Mouse (Mus musculus): Measurements from ENCODE around the gene Epor. TPM values are rescaled to one million over a fixed set of nuclear protein-coding genes. Genes with fewer than 3 reads are reported as not detected.

Gene Epor
- total RNA-seq, 2 experiments from 2014 or later = 0.84 to 2.1 TPM

Other genes starting within 250 kb of the Epor start
- gene Ldlr, start 240.0 kb downstream of the Epor start, total RNA-seq (2021) = 1 to 10 TPM; 1.9 to 2.4 TPM
- gene Spc24, start 203.2 kb downstream of the Epor start, total RNA-seq (2021) = 1 to 10 TPM; 4.7 to 6.4 TPM
- 10 to 100 TPM; 58.1 to 60.8 TPM for gene Kank2, start 164.8 kb downstream of the Epor start, total RNA-seq (2021)
- under 1 TPM in 1 of 2 experiments, not detected in 1; 0.69 TPM for gene Angptl8, start 128.0 kb downstream of the Epor start, total RNA-seq (2021)
- gene Dock6, start 110.9 kb downstream of the Epor start, total RNA-seq (2021) = 10 to 100 TPM; 24.3 to 24.6 TPM
- gene Rab3d, start 45.3 kb downstream of the Epor start, total RNA-seq (2021) = 10 to 100 TPM; 16.2 to 18.2 TPM
- 1 to 10 TPM; 3.7 to 6.0 TPM for gene Ccdc159, start 36.0 kb downstream of the Epor start, total RNA-seq (2021)
- 10 to 100 TPM; 72.7 to 81.2 TPM for gene Tmem205, start 36.0 kb downstream of the Epor start, total RNA-seq (2021)
- gene Plppr2, start 26.5 kb downstream of the Epor start, total RNA-seq (2021) = 1 to 10 TPM; 2.4 to 3.0 TPM
- 1 to 10 TPM; 7.6 to 7.8 TPM for gene Swsap1, start 7.8 kb downstream of the Epor start, total RNA-seq (2021)
- 1 to 10 TPM; 4.8 to 7.1 TPM for gene Rgl3, start 25.9 kb upstream of the Epor start, total RNA-seq (2021)
- gene Ccdc151, start 39.1 kb upstream of the Epor start, total RNA-seq (2021) = under 1 TPM in 1 of 2 experiments, not detected in 1; 0.31 TPM
- 10 to 100 TPM; 58.7 to 64.6 TPM for gene Prkcsh, start 39.3 kb upstream of the Epor start, total RNA-seq (2021)
- gene Elavl3, start 88.5 kb upstream of the Epor start, total RNA-seq (2021) = under 1 TPM in 1 of 2 experiments, not detected in 1; 0.26 TPM
- under 1 TPM in 1 of 2 experiments, not detected in 1; 0.55 TPM for gene Gm49318, start 107.8 kb upstream of the Epor start, total RNA-seq (2021)
- 1 to 10 TPM; 3.8 to 3.9 TPM for gene Zfp653, start 107.9 kb upstream of the Epor start, total RNA-seq (2021)
- gene Ecsit, start 121.9 kb upstream of the Epor start, total RNA-seq (2021) = 100 to 1,000 TPM; 105 to 108 TPM
- 1 to 10 TPM; 7.1 to 9.8 TPM for gene Cnn1, start 135.7 kb upstream of the Epor start, total RNA-seq (2021)
- gene Elof1, start 153.7 kb upstream of the Epor start, total RNA-seq (2021) = 10 to 100 TPM; 35.2 to 36.2 TPM
- 10 to 100 TPM in 1 of 2 experiments, 1 to 10 TPM in 1; 1.9 to 12.3 TPM for gene Acp5, start 172.2 kb upstream of the Epor start, total RNA-seq (2021)
- 10 to 100 TPM; 43.8 to 55.1 TPM for gene Pigyl, start 193.3 kb upstream of the Epor start, total RNA-seq (2021)
- under 1 TPM; 0.13 to 0.15 TPM for gene Zfp872, start 224.6 kb upstream of the Epor start, total RNA-seq (2021)